Mouse (Mus musculus) megakaryocyte, embryonic 14.5 days (primary cell): ENCODE results near the gene Ccr5. TPM values are rescaled to one million over a fixed set of nuclear protein-coding genes. Genes with fewer than 3 reads are reported as not detected.

Experiments used
- H3K27me3 ChIP-seq: replicated peaks from 2 replicates; pipeline ENCODE3; 2012; ENCODE audit warnings: inconsistent platforms
- H3K36me3 ChIP-seq: replicated peaks from 2 replicates; pipeline ENCODE3; 2012; ENCODE audit warnings: low read length, inconsistent platforms, mixed read lengths
- H3K4me1 ChIP-seq: 2 replicates; pipeline ENCODE4 v1.6.1; 2012; ENCODE audit warnings: inconsistent platforms
- H3K4me3 ChIP-seq: replicated peaks from 2 replicates; pipeline ENCODE3; 2012; ENCODE audit warnings: moderate library complexity, mild to moderate bottlenecking, inconsistent platforms
- H3K9me3 ChIP-seq: 2 replicates; pipeline ENCODE4 v1.6.1; 2012; ENCODE audit warnings: inconsistent platforms
- FLI1 ChIP-seq: IDR thresholded peaks from 2 replicates; pipeline ENCODE4 v1.6.1; 2012; ENCODE audit warnings: low read length, inconsistent platforms, mixed read lengths
- GATA1 ChIP-seq: IDR thresholded peaks from 3 replicates; pipeline ENCODE4 v1.6.1; 2012; ENCODE audit warnings: mixed read lengths, low read length, inconsistent platforms, borderline replicate concordance
- polyA plus RNA-seq: library from polyadenylated mRNA; stranded (reverse); fragments of >175 nt; gene quantifications from 2 replicates; pipeline ENCODE4 v1.2.3, GENCODE M21; 2012; ENCODE audit warnings: low replicate concordance; ENCODE audit not compliant: insufficient read depth

Gene Ccr5
- polyA plus RNA-seq, 1 experiment: 0.17 TPM

DNA sequence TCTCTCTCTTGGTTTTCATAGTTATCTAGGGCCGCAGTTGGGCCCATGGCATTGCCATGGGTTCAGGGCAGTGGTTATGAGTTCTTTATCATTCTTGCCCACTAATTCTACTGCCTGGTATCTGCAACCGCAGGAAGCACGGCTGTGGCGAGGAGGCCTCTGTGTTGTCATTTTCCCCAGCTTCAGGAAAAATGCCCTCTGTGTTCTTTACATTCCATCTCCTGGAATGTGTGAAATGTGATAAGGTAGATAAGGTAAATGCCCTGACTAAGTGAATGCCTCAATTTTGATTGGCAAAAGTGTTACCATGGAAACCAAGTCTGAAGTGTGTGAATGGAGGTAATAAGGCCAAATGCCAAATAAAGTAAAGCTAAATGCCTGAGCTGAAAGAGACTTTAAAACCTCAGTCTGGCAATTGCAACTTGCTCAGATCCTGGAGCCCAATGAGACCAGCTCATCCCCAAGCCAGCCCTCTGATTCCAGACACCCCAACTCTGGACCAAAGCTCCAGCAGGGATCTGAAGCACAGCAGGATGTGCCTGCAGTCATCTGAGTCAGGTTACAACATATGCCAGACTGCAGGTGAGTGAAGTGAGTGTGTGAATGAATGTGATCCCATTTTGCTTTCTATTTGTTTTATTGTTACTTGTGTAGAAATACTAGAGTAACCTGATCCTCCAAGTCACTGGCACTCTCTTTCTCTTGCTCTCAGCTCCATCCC is 16.9 kb downstream of the Ccr5 start:
- TF ChIP-seq GATA1 (peak; percentile 65; the same call in 1 of the 3 replicates), FLI1 (no peak)
- peaks cover 12% of the 10 kb centered on the region for H3K36me3 ChIP-seq
- peaks cover 35% of the 10 kb centered on the region for H3K4me1 ChIP-seq
- H3K4me3 ChIP-seq: peak overlapping the region; percentile 44
- peaks cover 8% of the 10 kb centered on the region; the same call in 1 of the 2 replicates for H3K9me3 ChIP-seq
- no peaks in the 10 kb centered on the region for H3K27me3 ChIP-seq

DNA sequence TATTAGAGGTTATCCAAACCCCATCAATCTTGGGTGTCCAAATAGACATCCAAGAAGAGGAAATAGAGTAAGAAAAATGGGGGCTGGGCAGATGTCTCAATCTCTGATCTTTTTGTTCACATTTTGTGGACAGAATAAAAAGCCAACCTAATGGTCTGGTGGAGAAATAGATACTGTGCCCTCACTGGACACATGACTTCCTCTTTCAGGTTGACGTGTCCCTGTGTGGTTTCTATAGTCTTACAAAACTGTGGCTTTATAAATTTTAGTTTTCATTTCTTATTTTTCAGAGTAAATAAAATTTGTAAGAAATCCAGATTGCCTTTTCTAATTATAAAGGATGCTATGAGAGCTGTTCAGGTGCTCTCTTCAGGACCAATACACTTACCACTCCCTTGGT is 22.3 kb downstream of the Ccr5 start:
- TF ChIP-seq FLI1 (no peak), GATA1 (no peak)
- Histone ChIP-seq H3K27me3 (no peaks in the 10 kb centered on the region), H3K4me1 (peaks cover 33% of the 10 kb centered on the region), H3K36me3 (peaks cover 12% of the 10 kb centered on the region), H3K4me3 (no peak overlapping the region), H3K9me3 (peaks cover 8% of the 10 kb centered on the region; the same call in 1 of the 2 replicates)

DNA sequence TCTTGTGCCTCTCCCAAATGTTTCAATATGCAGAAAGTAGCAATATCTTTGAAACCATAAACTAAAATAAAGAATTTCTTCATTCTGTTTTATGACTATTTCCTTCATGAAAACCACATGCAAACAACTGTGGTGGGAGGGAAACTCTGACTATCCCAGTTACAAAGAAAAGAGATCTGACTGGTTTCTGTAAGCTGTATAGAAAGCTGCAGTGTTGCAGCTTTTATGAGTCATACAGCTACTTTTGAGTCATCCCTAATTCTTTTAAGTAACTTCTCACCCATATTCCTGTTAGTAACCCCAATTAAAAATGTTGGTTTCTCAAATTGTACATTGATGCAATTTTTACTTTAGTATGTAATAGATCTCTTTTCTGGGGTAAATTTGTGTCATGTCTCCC is 25.0 kb downstream of the Ccr5 start:
- Histone ChIP-seq H3K4me1 (peaks cover 27% of the 10 kb centered on the region), H3K9me3 (no peaks in the 10 kb centered on the region), H3K4me3 (no peak overlapping the region), H3K36me3 (no peaks in the 10 kb centered on the region), H3K27me3 (no peaks in the 10 kb centered on the region)
- TF ChIP-seq GATA1: no peak

Other genes starting within 250 kb of the Ccr5 start
- 0.30 TPM in 1 of 2 replicates, not detected in the other for gene Ccr1, start 152.9 kb upstream of the Ccr5 start, polyA plus RNA-seq
- gene Ccr1l1, start 143.1 kb upstream of the Ccr5 start, polyA plus RNA-seq: not detected in 2 replicates
- gene Ccr3, start 99.6 kb upstream of the Ccr5 start, polyA plus RNA-seq: 1.5 TPM in 1 of 2 replicates, not detected in the other
- gene Ccr2, start 19.6 kb upstream of the Ccr5 start, polyA plus RNA-seq: 0.10 and 0.74 TPM in 2 replicates
- not detected in 2 replicates for gene 2010315B03Rik, start 191.2 kb downstream of the Ccr5 start, polyA plus RNA-seq